Mouse (Mus musculus) B cell, adult (primary cell): ENCODE results near the gene Clk3. TPM values are rescaled to one million over a fixed set of nuclear protein-coding genes. Genes with fewer than 3 reads are reported as not detected.

ENCODE experiments used
- total RNA-seq: library from RNA; stranded (reverse); gene quantifications from 4 replicates; pipeline ENCODE4 v1.2.4, GENCODE M21; 2023; ENCODE audit not compliant: inconsistent age

The Clk3 gene
- 208 to 232 TPM (median 224 TPM) in 4 replicates for total RNA-seq

GRCm38 (mm10) chr9:57765364-57766351 is at the start of gene Clk3:
Clk3 (minus strand) TSS chr9:57765860.

GRCm38 (mm10) chr9:57708068-57708719 is 57.5 kb downstream of the Clk3 start, which contains the start of gene Edc3:
Edc3 (plus strand) TSS chr9:57708540.

Other genes with a start within 250 kb of the Clk3 start
- 89.9 to 126 TPM (median 108 TPM) in 4 replicates for gene Cox5a, start 244.6 kb downstream of the Clk3 start, total RNA-seq
- gene Fam219b, start 228.3 kb downstream of the Clk3 start, total RNA-seq, result 15.5 to 17.5 TPM (median 16.7 TPM) in 4 replicates
- gene Mpi, start 213.1 kb downstream of the Clk3 start, total RNA-seq, result 11.5 to 14.4 TPM (median 13.1 TPM) in 4 replicates
- 118 to 122 TPM (median 121 TPM) in 4 replicates for gene Scamp2, start 204.9 kb downstream of the Clk3 start, total RNA-seq
- 81.7 to 91.7 TPM (median 88.2 TPM) in 4 replicates for gene Ulk3, start 176.4 kb downstream of the Clk3 start, total RNA-seq
- 0.96 TPM in 1 of 4 replicates, not detected in the others for gene Cplx3, start 159.6 kb downstream of the Clk3 start, total RNA-seq
- 0.39 to 0.90 TPM (median 0.57 TPM) in 4 replicates for gene Lman1l, start 145.1 kb downstream of the Clk3 start, total RNA-seq
- gene Csk, start 112.2 kb downstream of the Clk3 start, total RNA-seq, result 558 to 628 TPM (median 613 TPM) in 4 replicates
- not detected in 4 replicates for gene Cyp1a2, start 82.2 kb downstream of the Clk3 start, total RNA-seq
- gene Cyp1a1, start 77.9 kb downstream of the Clk3 start, total RNA-seq, result not detected in 4 replicates
- gene Edc3, start 57.3 kb downstream of the Clk3 start, total RNA-seq, result 22.2 to 23.7 TPM (median 22.7 TPM) in 4 replicates
- 103 to 110 TPM (median 105 TPM) in 4 replicates for gene Arid3b, start 70.9 kb upstream of the Clk3 start, total RNA-seq
- gene Ubl7, start 145.1 kb upstream of the Clk3 start, total RNA-seq, result 71.4 to 95.6 TPM (median 83.5 TPM) in 4 replicates
- 35.1 to 42.2 TPM (median 37.6 TPM) in 4 replicates for gene Sema7a, start 174.3 kb upstream of the Clk3 start, total RNA-seq
- 0.22 to 0.67 TPM (median 0.44 TPM) in 4 replicates for gene Cyp11a1, start 240.6 kb upstream of the Clk3 start, total RNA-seq